Mouse (Mus musculus) heart, postnatal 14 days (tissue): ENCODE results near the gene Mfsd12. TPM values are rescaled to one million over a fixed set of nuclear protein-coding genes. Genes with fewer than 3 reads are reported as not detected.

Source experiments
- DNase-seq, 2 experiments: peaks; one replicate each; pipeline ENCODE4 v3.0.0; 2021 to 2022
- intact Hi-C: fragments of 180-260 bp; cut with DNase I; formaldehyde crosslinking; loops from one replicate; pipeline ENCODE4 v1.15.1; 2025
- total RNA-seq, 2 experiments: library from RNA; stranded (reverse); gene quantifications; 2 replicates each; pipeline ENCODE4 v1.2.3; 2021

Mfsd12 gene
- total RNA-seq, 2 experiments from 2014 or later: 11.7 to 14.3 TPM

DNA sequence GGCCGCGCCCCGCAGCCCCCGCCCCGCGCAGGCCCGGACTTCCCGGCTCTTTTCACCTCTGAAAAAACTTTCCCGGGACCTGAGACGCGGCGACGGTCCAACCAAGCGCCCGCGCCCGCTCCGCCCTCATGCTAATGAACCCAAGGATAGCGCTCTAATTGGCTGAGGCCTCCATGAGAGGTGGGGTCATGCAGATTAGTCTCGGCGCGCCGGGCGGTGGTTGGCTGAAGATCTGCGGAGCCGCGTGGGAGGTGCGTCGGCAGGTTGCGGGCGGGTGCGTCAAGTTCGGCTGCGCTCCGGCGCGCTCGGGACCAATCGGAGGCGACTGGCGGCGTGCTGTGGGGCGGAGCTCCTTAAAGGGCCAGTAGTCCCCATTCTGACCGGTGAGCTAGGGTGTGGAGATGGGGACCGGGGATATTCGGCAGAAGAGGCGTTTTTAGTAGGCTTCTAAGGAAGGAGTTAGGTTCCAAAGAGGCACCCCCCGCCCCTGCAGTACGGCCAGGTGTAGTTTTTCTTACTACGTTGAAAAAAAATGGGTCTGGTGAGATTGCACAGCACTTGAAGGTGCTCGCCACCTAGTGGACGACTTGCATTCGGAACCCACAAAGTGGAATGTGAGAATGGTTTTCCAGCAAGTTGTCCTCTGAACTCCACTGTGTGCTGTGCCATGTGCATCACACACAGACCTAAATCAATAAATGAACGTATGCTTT, 6.8 kb upstream of the Mfsd12 start, which contains the start of gene Hmg20b:
TSS of gene Hmg20b (minus strand) at position 130 of the 713 bp plus-strand sequence.
- intact Hi-C loops: no loop called here
- peak; percentile 99 for DNase-seq

DNA sequence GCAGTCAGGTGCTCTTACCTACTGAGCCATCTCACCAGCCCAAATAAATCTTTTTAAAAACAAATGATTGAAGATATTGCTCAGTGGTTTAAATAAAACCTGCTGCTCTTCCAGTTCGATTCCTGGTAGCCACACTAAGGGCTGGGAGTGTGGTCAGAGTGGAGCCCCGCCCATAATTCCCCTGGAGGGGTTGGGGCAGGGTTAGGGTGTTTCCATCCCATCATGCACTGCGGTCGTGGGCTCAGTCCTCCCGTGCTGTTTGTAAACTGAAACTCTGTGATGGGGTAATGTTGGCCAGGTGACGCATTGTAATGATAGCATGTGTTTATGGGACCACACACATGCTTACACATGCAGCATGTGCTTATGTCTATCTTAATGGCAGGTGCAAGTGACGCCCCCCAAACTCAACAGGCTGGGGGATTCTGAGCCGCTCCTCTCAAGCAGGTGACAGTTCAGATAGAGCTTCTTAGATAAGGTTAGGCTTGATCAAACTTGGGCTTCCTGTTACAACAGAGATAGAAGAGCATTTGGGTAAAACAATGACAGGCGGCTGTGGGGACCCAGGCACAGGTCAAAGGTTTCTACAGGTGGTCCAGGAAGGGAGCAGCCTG, 5.5 kb upstream of the Mfsd12 start:
- DNase-seq: no peak
- intact Hi-C loops: no loop called here

DNA sequence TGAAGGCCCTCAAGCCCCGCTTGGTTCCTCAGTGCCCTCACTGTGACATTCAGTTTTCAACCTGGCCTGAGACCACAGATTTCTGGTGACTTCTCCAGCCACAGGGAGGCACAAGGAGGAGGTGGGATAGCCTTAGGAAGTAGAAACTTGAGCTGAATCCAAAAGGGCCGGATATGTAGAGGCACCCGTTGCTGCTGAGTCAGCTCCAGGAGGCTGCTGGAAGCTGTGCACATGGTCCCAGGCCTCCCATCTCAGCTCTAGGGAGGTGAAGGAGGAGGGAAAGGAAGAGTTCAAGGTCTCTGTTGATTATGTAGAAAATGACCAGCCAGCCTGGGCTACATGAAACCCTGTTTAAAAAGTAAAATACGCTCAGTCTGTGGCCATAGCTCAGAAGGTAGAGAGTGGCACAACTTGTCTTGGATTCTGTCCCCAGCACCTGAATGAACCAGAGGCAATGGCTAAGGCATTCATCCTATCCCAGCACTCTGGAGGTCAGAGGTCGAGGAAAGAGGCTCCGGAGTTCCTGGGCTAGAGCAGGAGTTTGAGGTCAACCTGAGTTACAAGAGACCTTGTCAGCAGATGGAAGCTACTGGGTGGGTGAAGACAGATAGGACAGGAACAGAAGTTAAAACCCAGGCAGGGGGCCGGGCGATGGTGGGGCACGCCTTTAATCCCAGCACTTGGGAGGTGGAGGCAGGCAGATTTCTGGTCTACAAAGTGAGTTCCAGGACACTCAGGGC, 2.4 kb upstream of the Mfsd12 start:
- no peak for DNase-seq
- intact Hi-C loops: no loop called here

DNA sequence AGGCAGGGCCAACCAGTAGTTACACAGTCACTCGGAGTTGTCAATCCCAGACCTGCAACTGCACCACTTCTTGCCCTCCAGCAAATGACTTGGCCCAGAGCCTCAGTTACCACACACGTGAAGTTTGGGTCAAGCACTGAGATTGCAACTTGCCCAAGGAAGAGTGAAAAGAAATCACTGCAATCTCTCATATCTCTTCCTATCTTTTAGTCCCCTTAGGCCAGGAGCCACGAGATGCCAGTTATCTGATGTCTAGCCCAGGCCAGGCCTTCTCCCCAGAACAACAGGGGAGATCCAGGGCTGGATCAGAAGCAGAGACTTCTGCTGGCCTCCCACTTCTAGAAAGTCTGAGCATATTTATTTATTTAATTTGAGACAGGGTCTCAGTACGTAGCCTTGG, 1.8 kb upstream of the Mfsd12 start:
- intact Hi-C loops: no loop called here
- DNase-seq: no peak

DNA sequence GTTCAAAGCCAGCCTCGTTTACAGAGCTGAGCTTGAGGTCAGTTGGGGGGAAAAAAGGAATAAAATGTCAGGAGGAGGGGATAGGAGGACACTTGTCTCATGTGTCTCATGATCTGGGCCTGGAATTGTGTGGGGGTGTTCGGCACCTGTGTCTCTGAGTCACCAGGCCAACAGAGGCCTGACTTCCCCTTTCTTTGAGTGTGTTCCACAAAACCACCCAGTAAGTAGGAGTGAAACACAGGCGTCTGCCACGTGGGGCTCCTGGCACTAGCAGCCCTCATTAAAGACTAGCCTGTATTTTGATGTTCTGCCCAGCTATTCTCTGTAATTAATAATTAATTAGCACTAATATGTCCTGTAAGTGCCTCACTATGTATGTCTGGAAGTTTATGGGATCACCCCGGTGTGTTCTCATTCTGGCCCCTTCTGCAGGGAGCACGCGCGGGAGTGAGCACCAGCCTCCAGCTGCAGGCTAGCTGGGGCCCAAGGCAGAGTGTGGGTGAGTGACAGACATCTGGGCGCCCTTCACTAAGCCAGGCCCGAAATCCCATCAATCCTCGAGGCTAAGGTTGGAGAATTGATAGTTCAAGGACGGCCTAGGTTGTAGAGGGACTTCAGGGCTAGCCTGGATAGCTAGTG, 820 bp upstream of the Mfsd12 start:
- no peak for DNase-seq
- intact Hi-C loops: no loop called here

DNA sequence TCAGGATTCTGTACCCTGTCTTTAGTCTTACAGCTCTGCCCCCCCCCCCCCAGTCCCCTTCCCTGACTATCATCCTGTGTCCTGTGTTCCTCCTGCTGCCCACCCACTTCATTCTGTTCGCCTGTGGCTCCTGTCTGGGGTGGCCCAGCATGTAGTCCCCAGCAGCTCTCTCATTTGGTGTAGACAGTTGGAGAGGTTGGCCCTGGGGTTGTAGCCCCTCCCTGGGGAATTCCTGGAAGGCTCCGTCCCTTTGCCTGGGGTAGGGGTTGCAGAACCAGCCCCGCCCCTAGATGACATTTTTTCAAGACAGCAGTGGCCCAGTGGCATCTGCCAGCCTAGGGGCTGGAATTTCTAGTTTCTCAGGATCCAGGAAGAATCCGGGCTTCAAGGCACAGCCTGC, 918 bp downstream of the Mfsd12 start:
- no peak for DNase-seq
- intact Hi-C loops: loop anchor here (2.0 kb wide), 1 partner anchor 19 kb away; no protein-coding TSS in a partner anchor

DNA sequence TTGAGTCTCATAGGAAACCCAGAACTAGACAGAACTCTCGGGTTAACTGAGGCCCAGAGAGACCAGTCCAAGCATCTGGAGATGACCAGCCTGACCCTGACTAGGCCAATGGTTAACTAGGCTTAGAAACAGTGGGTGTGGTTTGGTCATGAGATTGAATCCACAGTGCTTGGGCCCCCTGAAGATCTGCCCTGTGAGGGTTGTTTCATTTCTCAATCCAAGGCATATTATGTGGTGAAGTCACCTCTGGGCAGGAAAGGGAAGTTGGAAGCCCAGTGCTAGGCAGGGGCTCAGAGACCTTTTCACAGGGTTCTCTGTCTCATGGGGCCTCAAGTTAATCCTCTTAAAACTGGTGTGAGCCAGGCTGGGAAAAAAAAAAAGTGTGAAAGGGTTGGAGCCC, 1.6 kb downstream of the Mfsd12 start:
- intact Hi-C loops: loop anchor here (2.0 kb wide), 1 partner anchor 18 kb away; no protein-coding TSS in a partner anchor

DNA sequence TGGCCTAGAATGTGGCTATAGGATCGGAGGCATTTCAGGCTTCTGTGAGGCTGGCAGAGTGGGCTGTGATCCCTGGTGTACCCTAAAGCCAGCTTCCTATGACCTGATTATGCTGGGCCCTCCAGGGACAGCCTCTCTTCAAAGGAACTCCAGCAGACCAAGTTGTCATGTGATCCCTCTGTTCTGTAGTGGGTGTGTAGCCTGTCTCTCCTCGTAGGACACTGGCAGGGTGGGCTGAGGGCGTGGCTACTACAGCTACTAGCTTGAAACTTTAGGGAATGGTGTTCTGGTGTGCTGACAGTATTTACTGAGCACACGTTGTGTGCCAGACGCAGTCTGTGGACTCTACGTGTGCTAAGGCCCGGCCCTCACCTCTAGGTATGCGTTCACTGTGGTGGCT, 3.4 kb downstream of the Mfsd12 start:
- no peak for DNase-seq
- intact Hi-C loops: no loop called here

More for the DNA sequence above, 1.6 kb downstream of the Mfsd12 start:
- DNase-seq: no peak

DNA sequence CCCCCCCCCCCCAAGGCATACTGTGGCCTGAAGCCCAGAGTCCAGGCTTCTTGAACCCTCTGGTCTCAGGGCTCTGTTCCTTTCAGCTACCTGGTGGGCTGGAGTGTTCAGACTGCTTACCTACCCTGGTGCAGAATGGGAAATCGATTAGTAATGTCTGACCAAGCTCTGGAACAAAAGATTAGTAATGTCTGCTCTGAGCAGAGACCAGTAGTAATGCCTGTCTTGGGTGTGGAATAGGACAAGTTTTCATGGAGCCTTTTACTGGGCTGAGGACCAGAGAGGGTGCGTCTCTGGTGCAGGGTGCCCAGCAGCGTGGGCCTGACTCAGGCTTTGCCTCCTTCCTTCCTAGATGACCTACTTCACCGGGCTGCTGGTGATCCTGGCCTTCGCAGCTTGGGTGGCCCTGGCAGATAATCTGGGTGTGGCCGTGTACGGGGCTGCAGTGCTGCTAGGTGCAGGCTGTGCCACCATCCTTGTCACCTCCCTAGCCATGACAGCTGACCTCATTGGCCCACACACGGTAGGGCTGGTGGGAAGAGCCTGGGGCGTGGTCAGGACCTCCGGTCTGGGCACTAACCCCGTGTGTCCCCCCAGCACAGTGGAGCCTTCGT, 5.2 kb downstream of the Mfsd12 start:
- no peak for DNase-seq
- intact Hi-C loops: no loop called here

DNA sequence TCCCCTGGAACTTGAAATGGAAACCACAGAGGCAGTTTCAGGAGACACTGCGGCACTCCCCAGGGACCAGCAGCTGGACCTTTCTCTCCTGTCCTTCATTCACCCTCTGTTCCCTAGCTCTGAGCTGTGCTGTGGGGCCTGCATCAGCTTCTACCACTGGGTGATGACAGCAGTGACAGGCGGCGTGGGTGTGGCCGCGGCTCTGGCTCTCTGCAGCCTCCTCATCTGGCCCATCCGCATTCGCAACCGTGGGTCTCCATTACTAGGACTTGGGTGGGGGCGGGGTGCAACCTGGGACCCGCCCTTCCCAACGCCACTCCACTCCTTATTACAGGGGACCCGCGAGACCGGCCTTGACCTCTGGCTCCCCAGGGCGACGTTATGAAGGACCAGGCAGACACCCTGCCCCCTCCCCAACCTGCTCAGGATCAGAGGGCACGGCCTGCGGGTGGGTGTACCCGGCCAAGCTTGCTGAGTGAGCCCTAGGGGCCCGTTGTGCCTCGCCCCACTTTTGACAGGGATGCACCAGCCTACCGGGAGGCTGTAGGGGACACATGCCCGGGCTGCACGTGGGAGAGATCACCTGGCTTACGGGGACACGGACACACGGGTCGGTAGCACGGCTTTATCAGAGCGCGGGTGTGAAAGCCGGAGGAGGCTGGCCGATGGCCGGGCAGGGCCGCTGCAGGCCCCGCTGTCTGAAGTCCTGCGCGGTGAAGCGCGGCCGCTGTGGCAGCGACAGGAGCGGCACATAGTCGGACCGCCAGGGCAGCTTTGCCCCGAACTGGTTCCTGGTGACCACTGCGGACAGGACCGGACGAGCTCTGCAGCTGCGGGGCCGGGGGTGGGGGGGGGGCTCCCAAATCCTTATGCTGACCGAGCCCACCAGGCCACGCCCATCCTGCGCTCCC, 6.4 kb downstream of the Mfsd12 start:
- intact Hi-C loops: no loop called here
- peak; percentile 46 to 70 for DNase-seq

DNA sequence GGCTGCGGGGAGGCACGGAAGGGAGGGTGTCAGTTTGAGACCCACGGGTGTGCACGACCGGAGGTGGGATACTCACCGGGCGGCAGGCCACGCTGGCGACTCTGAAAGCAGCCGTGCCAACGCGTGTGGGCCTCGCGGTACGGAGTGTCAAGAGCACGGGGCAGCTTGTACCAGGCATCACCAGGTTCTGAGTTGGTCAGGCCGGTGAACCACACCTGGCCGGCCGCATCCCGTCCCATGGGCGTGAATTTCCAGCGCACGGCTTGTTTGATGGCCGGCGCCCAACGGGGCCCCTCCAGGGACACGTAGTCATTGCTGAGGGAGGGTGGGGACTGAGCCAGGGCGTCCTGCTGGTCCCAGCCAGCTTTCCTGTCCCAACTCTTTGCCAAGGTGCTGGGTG, 7.4 kb downstream of the Mfsd12 start:
- DNase-seq: peak; percentile 58 to 61
- intact Hi-C loops: no loop called here

DNA sequence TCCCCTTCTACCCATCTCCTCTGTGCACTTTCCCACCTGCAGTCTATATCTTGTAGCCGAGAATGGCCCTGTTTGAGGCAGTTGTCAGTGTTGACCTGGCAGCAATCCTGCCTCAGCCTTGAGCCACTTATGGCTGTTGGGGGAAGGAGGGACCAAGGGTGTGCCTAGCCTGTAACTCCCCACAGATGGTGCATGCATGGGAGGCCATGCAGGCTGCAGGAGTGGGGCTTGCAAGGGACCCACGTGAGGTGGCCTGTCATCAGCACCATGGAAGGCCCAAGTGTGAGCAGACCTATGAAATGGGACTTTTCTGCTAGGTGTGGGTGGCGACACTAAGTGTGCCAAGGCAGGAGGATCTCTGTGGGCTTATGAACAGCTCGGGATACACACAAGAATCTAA, 7.8 kb downstream of the Mfsd12 start:
- intact Hi-C loops: no loop called here
- no peak for DNase-seq

DNA sequence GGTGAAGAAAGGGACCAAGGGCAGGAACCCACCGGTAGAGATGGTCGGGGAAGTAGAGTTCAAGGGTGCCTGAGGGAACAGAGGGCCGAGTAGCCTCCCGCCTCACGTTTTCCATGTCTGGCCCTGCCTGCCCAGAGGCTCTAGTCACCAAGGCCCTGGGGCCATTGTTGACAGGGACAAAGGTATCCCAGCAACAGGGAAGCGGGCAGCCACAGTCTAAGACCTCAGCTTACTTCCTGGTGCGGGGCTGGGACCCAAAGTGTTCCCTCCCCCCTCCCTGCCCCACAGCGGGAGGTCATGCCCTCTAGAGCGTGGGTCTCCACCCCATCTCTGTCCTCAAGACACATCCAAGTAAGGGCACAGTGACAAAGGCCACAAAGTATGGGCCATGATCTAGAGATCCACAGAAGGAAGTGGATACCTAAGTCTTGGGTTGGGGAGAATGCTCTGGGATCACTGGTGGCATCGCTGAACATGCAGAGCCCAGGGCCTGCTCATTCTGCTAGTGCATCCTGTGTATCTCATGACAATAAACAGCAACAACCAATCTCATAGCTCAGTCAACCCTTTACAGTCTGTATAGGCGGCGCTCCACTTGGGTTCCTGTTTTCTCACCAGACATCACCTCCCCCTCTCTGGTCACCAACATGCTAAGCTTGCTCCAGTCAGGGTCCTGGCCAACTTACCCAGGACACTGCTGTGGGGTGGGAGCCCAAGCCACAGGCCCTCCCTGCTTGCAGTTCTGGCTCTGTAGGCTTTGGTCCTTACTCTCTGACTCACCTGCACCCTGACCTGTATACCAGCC, 8.6 kb downstream of the Mfsd12 start, which contains the start of gene 4930404N11Rik:
TSS of gene 4930404N11Rik (minus strand) at position 145 of the 805 bp plus-strand sequence.
- no peak for DNase-seq
- intact Hi-C loops: no loop called here

DNA sequence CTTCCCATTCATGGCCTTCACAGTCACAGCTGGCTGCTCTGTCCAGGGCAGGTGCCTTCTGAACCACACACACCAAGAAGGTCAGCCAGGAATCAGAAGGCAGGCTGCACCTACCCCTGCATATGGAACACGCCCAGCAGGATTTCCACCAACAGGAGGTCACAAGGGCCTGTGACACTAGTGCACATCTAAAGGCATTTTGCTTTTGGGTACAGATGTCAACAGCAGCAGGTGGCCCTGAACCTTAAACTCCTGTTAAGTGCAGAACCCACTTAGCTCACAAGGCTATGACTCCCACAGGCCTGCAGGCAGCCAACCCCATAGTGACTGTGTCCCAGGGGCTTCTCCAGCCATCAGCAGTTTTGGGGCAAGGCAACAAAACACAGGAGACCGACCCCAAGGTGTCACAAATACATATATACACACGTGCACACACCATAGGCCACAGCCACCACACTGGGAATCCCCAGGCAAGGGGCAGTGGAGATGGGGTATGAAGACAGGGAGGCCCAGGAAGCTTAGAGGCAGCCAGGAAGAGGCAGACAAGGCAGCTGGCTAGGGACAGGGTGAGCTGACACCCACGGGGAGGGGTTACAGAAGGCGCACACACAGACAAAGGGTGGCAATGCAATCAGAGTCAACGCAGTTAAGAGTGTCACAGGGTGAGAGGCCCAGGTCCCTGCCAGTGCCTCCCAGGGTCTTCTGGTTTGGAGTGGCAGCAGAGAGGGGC, 9.4 kb downstream of the Mfsd12 start:
- intact Hi-C loops: no loop called here
- no peak for DNase-seq

DNA sequence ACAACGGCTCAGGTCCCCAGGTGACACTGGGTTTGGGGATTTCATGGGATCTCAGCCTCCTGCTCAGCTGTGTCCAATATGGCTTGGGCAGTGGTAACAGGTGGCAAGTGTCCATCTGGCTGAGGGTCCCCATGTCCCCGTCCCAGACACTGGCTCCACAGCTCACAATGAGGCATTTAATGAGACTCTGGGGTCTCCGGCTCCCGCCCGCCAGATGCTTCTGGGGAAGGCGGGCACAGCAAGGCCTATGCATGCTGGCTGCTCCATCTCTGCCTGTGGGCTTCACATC, 9.9 kb downstream of the Mfsd12 start:
- DNase-seq: no peak
- intact Hi-C loops: no loop called here

DNA sequence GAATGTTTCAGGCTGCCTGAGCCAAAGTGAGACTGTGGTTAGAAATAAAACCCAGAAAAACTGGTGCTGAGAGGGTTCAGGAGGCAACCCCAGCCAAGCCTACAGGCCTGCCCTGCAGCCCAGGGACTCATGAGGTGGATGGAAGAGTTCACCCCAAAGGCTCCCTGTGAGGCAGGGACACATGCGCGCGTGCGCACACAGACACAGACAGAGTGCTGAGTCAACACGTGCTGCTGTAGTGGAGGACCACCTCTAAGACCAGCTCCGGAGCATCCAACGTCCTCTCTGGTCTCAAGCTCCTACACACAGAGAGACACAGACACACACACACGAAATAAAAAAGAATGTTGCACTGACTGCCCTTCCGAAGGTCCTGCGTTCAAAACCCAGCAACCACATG, 18.0 kb downstream of the Mfsd12 start:
- intact Hi-C loops: no loop called here
- no peak for DNase-seq

DNA sequence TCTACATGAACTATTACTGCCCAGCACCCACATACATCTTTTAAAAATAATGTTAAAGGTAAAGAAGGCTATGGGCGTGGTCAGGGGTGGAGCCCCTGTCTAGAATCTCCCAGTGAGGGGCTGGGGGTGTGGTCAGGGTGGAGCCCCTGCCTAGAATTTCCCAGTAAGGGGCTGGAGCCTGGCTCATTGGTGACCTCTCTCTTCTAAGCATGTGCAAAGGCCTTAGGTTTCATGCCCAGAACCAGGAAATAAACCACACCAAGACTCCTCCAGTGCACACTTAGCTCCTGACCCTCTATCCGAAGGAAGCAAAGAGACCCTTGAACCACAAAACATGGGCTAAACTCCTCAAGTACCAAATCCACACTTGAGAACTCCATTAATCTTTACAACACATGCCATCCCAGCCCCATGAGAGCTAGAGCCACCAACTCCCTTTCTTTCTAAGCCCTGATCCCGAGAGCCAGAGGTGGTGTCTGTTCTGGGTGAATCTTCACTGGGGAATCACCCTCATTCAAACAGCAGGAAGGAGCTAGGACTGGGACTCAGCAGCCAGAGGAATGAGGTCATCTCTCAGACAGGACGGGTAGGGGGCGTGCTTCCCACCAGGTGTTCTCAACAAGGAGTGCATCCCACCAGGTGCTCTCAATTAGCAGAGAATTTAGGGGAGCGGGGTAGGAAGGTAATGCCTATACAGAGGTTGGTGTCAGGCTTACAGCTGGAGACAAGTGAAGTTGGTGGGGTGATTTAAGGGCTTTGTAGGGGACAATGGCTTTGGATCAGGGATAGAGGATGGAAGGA, 19.5 kb downstream of the Mfsd12 start:
- intact Hi-C loops: loop anchor here (2.0 kb wide), 1 partner anchor 18 kb away; no protein-coding TSS in a partner anchor
- DNase-seq: no peak
